Mouse (Mus musculus) midbrain, embryonic 16.5 days (tissue): ENCODE measurements around the gene Faah. TPM values are rescaled to one million over a fixed set of nuclear protein-coding genes. Genes with fewer than 3 reads are reported as not detected.

Source experiments
- ATAC-seq: fragments of 200-750 bp; cut with Nextera tagmentation; 2 replicates; pipeline ENCODE4 v1.8.0; 2017; ENCODE audit warnings: moderate TSS enrichment
- H3K27ac ChIP-seq: fragments of 300-500 bp; sonication (generic); 2 replicates; pipeline ENCODE4 v1.5.1; 2014; ENCODE audit warnings: mild to moderate bottlenecking, low read length, mixed read lengths
- H3K27me3 ChIP-seq: fragments of 300-500 bp; sonication (generic); 2 replicates; pipeline ENCODE4 v1.6.1; 2014; ENCODE audit warnings: low read depth, low read length, mixed read lengths; ENCODE audit not compliant: control insufficient read depth, insufficient read depth
- H3K36me3 ChIP-seq: fragments of 300-500 bp; sonication (generic); 2 replicates; pipeline ENCODE4 v1.6.1; 2014; ENCODE audit warnings: mild to moderate bottlenecking, low read length, moderate library complexity, mixed read lengths; ENCODE audit not compliant: control insufficient read depth, insufficient read depth
- H3K4me1 ChIP-seq: fragments of 300-500 bp; sonication (generic); 2 replicates; pipeline ENCODE4 v1.6.1; 2014; ENCODE audit warnings: mild to moderate bottlenecking, low read length, mixed read lengths; ENCODE audit not compliant: control insufficient read depth, insufficient read depth
- H3K4me2 ChIP-seq: fragments of 300-500 bp; sonication (generic); 2 replicates; pipeline ENCODE4 v1.6.1; 2014; ENCODE audit warnings: mild to moderate bottlenecking, low read length, mixed read lengths
- H3K4me3 ChIP-seq: fragments of 300-500 bp; sonication (generic); 2 replicates; pipeline ENCODE4 v1.5.1; 2014; ENCODE audit warnings: low read depth, mild to moderate bottlenecking, low read length, moderate library complexity, mixed read lengths
- H3K9ac ChIP-seq: fragments of 300-500 bp; sonication (generic); 2 replicates; pipeline ENCODE4 v1.6.1; 2014; ENCODE audit warnings: low read depth, low read length, mixed read lengths
- H3K9me3 ChIP-seq: fragments of 300-500 bp; sonication (generic); replicated peaks from 2 replicates; pipeline ENCODE4 v1.6.1; 2014; ENCODE audit warnings: mild to moderate bottlenecking, low read length, mixed read lengths; ENCODE audit not compliant: control insufficient read depth, poor library complexity, severe bottlenecking
- WGBS: fragments of 180-500 bp; shearing (Covaris S2); extraction: QIAGEN DNeasy Blood & Tissue Kit; methylation state at CpG from one replicate; pipeline ENCODE4 v1.1.7; 2014; 5-methylcytosine and 5-hydroxymethylcytosine counted together
- polyA plus RNA-seq: library from polyadenylated mRNA; unstranded; fragments of >200 nt; fragmentation: Nextera tagmentation; extraction: Ambion mirVana; gene quantifications from 2 replicates; pipeline ENCODE4 v1.2.1, GENCODE M21; 2015

The Faah gene
- polyA plus RNA-seq, 1 experiment from 2014 or later = 27.3 TPM

- Histone ChIP-seq H3K4me3 (no peak overlapping the region), H3K27me3 (peaks cover 14% of the 10 kb centered on the region), H3K4me2 (no peak overlapping the region), H3K9me3 (no peaks in the 10 kb centered on the region), H3K27ac (no peak overlapping the region), H3K9ac (no peak overlapping the region), H3K36me3 (no peaks in the 10 kb centered on the region), H3K4me1 (no peaks in the 10 kb centered on the region)
- 81% methylated on average over 5 of the region's 5 CpGs for WGBS
- ATAC-seq = no peak
Observed at GRCm38 (mm10) chr4:115987858-115988530, 29.7 kb downstream of the Faah start.

- Histone ChIP-seq H3K27ac (no peak overlapping the region), H3K4me1 (no peaks in the 10 kb centered on the region), H3K36me3 (no peaks in the 10 kb centered on the region), H3K9me3 (no peaks in the 10 kb centered on the region), H3K9ac (no peak overlapping the region), H3K4me3 (no peak overlapping the region), H3K4me2 (no peak overlapping the region), H3K27me3 (peaks cover 14% of the 10 kb centered on the region)
- ATAC-seq = no peak
- WGBS = 79% methylated on average over 1 of the region's 1 CpGs
Observed at GRCm38 (mm10) chr4:115987436-115987835, 30.3 kb downstream of the Faah start.

GRCm38 (mm10) chr4:115984967-115985366 lies 32.8 kb downstream of the Faah start:
- H3K36me3 ChIP-seq = no peaks in the 10 kb centered on the region
- ATAC-seq = no peak
- no peaks in the 10 kb centered on the region for H3K9me3 ChIP-seq
- H3K9ac ChIP-seq = no peak overlapping the region
- H3K27me3 ChIP-seq = peaks cover 31% of the 10 kb centered on the region
- no peak overlapping the region for H3K4me3 ChIP-seq
- no peak overlapping the region for H3K4me2 ChIP-seq
- H3K4me1 ChIP-seq = no peaks in the 10 kb centered on the region; the same call in 1 of the 2 replicates
- H3K27ac ChIP-seq = no peak overlapping the region
- 36% methylated on average over 8 of the region's 8 CpGs for WGBS

GRCm38 (mm10) chr4:115984111-115984510 lies 33.6 kb downstream of the Faah start:
- Histone ChIP-seq H3K36me3 (no peaks in the 10 kb centered on the region), H3K4me2 (peak overlapping the region; percentile 4; the same call in 1 of the 2 replicates), H3K27me3 (peaks cover 35% of the 10 kb centered on the region), H3K9ac (no peak overlapping the region), H3K27ac (no peak overlapping the region), H3K4me1 (peaks cover 7% of the 10 kb centered on the region), H3K4me3 (no peak overlapping the region), H3K9me3 (no peaks in the 10 kb centered on the region)
- 2% methylated on average over 13 of the region's 13 CpGs for WGBS
- 0 out of 2 replicates have a peak, but pooled peaks have one; percentile 34 for ATAC-seq

- Histone ChIP-seq H3K27me3 (peaks cover 64% of the 10 kb centered on the region), H3K9me3 (no peaks in the 10 kb centered on the region), H3K4me1 (peaks cover 8% of the 10 kb centered on the region), H3K9ac (no peak overlapping the region), H3K4me2 (no peak overlapping the region), H3K27ac (no peak overlapping the region), H3K4me3 (no peak overlapping the region), H3K36me3 (no peaks in the 10 kb centered on the region)
- ATAC-seq = peak; percentile 51
- WGBS = under 1% methylated on average over 8 of the region's 8 CpGs
Observed at GRCm38 (mm10) chr4:115980676-115981075, 37.0 kb downstream of the Faah start.

GRCm38 (mm10) chr4:115979437-115979836 lies 38.3 kb downstream of the Faah start:
- peaks cover 8% of the 10 kb centered on the region for H3K4me1 ChIP-seq
- H3K27me3 ChIP-seq = peaks cover 66% of the 10 kb centered on the region
- H3K27ac ChIP-seq = no peak overlapping the region
- under 1% methylated on average over 32 of the region's 39 CpGs for WGBS
- no peaks in the 10 kb centered on the region for H3K36me3 ChIP-seq
- ATAC-seq = peak; percentile 36
- H3K9ac ChIP-seq = peak overlapping the region; percentile 59
- H3K4me3 ChIP-seq = peak overlapping the region; percentile 40
- H3K4me2 ChIP-seq = peak overlapping the region; percentile 81
- no peaks in the 10 kb centered on the region for H3K9me3 ChIP-seq

- peaks cover 8% of the 10 kb centered on the region for H3K4me1 ChIP-seq
- peak overlapping the region; percentile 81 for H3K4me2 ChIP-seq
- H3K4me3 ChIP-seq = peak overlapping the region; percentile 40; the same call in 1 of the 2 replicates
- no peak overlapping the region for H3K9ac ChIP-seq
- 22% methylated on average over 4 of the region's 4 CpGs for WGBS
- no peaks in the 10 kb centered on the region for H3K36me3 ChIP-seq
- peaks cover 64% of the 10 kb centered on the region for H3K27me3 ChIP-seq
- ATAC-seq = 0 out of 2 replicates have a peak, but pooled peaks have one; percentile 1
- no peaks in the 10 kb centered on the region for H3K9me3 ChIP-seq
- H3K27ac ChIP-seq = no peak overlapping the region
Observed at GRCm38 (mm10) chr4:115978911-115979310, 38.8 kb downstream of the Faah start.

GRCm38 (mm10) chr4:115972543-115972942 lies 45.2 kb downstream of the Faah start:
- Histone ChIP-seq H3K9me3 (no peaks in the 10 kb centered on the region), H3K27me3 (peaks cover 60% of the 10 kb centered on the region), H3K9ac (no peak overlapping the region), H3K4me1 (no peaks in the 10 kb centered on the region), H3K4me3 (no peak overlapping the region), H3K36me3 (no peaks in the 10 kb centered on the region), H3K27ac (no peak overlapping the region), H3K4me2 (no peak overlapping the region)
- 61% methylated on average over 24 of the region's 24 CpGs for WGBS
- ATAC-seq = no peak

- WGBS = 12% methylated on average over 5 of the region's 5 CpGs
- no peak overlapping the region for H3K27ac ChIP-seq
- H3K4me1 ChIP-seq = peaks cover 13% of the 10 kb centered on the region
- no peak for ATAC-seq
- H3K9ac ChIP-seq = no peak overlapping the region
- no peak overlapping the region for H3K4me2 ChIP-seq
- no peaks in the 10 kb centered on the region for H3K36me3 ChIP-seq
- peaks cover 53% of the 10 kb centered on the region for H3K27me3 ChIP-seq
- H3K4me3 ChIP-seq = no peak overlapping the region
- no peaks in the 10 kb centered on the region for H3K9me3 ChIP-seq
Observed at GRCm38 (mm10) chr4:115964446-115964845, 53.3 kb downstream of the Faah start.
